Mouse (Mus musculus) liver, embryonic 13.5 days (tissue): ENCODE measurements around the gene Osbpl6. TPM values are rescaled to one million over a fixed set of nuclear protein-coding genes. Genes with fewer than 3 reads are reported as not detected.
A peak's percentile ranks its signal among the peaks of the same experiment; 100 is the strongest.
"Not testable (repeated sequence)": the region's sequence is repeated elsewhere in the genome, so short reads cannot be mapped to it uniquely, and the experiment has no call there.

Experiments
- ATAC-seq: fragments of 200-750 bp; cut with Nextera tagmentation; 2 replicates; pipeline ENCODE4 v1.8.0; 2017; ENCODE audit warnings: low read depth, mild to moderate bottlenecking, moderate number of reproducible peaks, moderate library complexity
- DNase-seq: peaks from one replicate; pipeline ENCODE4 v3.0.0; 2022
- H3K27ac ChIP-seq: fragments of 300-500 bp; sonication (generic); 2 replicates; pipeline ENCODE4 v1.5.1; 2015; ENCODE audit warnings: moderate library complexity, mild to moderate bottlenecking, inconsistent platforms
- H3K27me3 ChIP-seq: fragments of 300-500 bp; sonication (generic); 2 replicates; pipeline ENCODE4 v1.6.1; 2015; ENCODE audit warnings: mild to moderate bottlenecking, inconsistent platforms
- H3K36me3 ChIP-seq: fragments of 300-500 bp; sonication (generic); 2 replicates; pipeline ENCODE4 v1.6.1; 2015; ENCODE audit warnings: mild to moderate bottlenecking, inconsistent platforms
- H3K4me1 ChIP-seq: fragments of 300-500 bp; sonication (generic); replicated peaks from 2 replicates; pipeline ENCODE4 v1.6.1; 2015; ENCODE audit warnings: inconsistent platforms
- H3K4me2 ChIP-seq: fragments of 300-500 bp; sonication (generic); 2 replicates; pipeline ENCODE4 v1.6.1; 2015; ENCODE audit warnings: inconsistent platforms, mild to moderate bottlenecking, moderate library complexity
- H3K4me3 ChIP-seq: fragments of 300-500 bp; sonication (generic); replicated peaks from 2 replicates; pipeline ENCODE4 v1.5.1; 2015; ENCODE audit warnings: mild to moderate bottlenecking, inconsistent platforms
- H3K9ac ChIP-seq: fragments of 300-500 bp; sonication (generic); 2 replicates; pipeline ENCODE4 v1.6.1; 2015; ENCODE audit warnings: mild to moderate bottlenecking, inconsistent platforms
- H3K9me3 ChIP-seq: fragments of 300-500 bp; sonication (generic); replicated peaks from 2 replicates; pipeline ENCODE4 v1.6.1; 2016; ENCODE audit warnings: inconsistent platforms
- WGBS: fragments of 180-500 bp; shearing (Covaris S2); methylation state at CpG from one replicate; pipeline ENCODE4 v1.1.7; 2015; ENCODE audit not compliant: insufficient replicate concordance; 5-methylcytosine and 5-hydroxymethylcytosine counted together
- microRNA-seq: library from miRNA; unstranded; fragments of <30 nt; microRNA quantifications from one replicate; pipeline ENCODE4, GENCODE M21; 2016
- polyA plus RNA-seq: library from polyadenylated mRNA; unstranded; fragments of >200 nt; fragmentation: Nextera tagmentation; extraction: Ambion mirVana; gene quantifications from 2 replicates; pipeline ENCODE4 v1.2.1, GENCODE M21; 2015

The Osbpl6 gene
- polyA plus RNA-seq, 1 experiment from 2014 or later = 0.70 TPM

DNA sequence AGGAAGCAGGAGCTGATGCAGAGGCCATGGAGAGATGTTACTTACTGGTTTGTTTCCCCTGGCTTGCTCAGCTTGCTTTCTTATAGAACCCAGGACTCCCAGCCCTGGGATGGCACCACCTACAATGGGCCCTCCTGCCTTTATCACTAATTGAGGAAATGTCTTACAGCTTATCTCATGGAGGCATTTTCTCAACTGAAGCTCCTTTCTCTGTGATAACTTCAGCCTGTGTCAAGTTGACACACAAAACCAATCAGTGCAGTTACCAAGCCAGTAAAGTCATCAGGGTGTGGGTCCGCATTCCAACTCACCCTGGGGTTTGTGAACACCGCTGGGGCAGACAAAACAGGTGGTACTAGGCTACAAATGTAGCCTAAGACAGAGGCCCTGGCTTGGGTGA is 216.0 kb downstream of the Osbpl6 start:
- H3K4me1 ChIP-seq, H3K9me3 ChIP-seq, H3K4me2 ChIP-seq, H3K27me3 ChIP-seq, H3K4me3 ChIP-seq, ATAC-seq, DNase-seq, H3K27ac ChIP-seq, H3K9ac ChIP-seq: not testable (repeated sequence)
- H3K36me3 ChIP-seq = peaks cover 13% of the 10 kb centered on the region
- 36% methylated on average over 2 of the region's 2 CpGs for WGBS

DNA sequence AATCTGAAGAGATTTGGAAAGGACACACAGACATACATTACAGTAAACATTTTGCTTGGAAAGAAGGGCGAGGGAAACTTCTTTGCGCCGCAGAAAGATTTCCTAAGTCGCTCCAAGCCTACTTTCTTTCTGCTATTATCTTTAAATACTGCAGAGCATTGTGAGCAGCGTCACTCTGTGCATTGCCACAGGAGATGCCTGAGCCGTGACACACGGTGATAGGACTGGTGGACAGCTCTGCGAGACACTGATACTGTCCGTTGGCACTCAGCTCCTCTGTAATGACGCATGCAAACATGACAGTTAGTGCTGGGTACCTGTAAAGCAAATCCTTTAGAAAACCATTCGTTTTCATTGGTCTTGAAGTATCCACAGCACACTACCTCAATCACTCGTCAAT is 224.0 kb downstream of the Osbpl6 start:
- 68% methylated on average over 12 of the region's 12 CpGs for WGBS
- Histone ChIP-seq H3K36me3 (peaks cover 15% of the 10 kb centered on the region), H3K4me2 (no peak overlapping the region), H3K9ac (no peak overlapping the region), H3K27ac (no peak overlapping the region), H3K27me3 (no peaks in the 10 kb centered on the region), H3K4me1 (no peaks in the 10 kb centered on the region), H3K9me3 (no peaks in the 10 kb centered on the region), H3K4me3 (no peak overlapping the region)
- ATAC-seq = no peak
- DNase-seq = no peak

DNA sequence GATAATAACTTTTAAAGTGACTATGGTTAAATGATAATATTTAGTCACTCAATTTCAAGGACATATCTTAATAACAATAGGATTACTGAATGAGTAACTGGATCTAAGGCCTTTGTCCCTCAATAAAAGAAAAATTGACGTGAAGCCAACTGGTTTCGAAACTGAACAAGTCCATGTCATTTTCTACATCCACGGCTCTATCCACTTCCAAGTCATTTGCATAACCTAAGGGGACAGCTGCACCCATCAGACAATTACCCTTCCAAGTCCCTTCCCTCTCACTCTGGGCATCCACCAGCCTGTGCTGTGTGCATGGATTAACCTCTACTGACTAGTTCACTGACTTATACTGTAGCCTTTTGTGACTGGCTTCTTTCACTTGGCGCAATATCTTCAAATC is 225.3 kb downstream of the Osbpl6 start:
- H3K36me3 ChIP-seq = peaks cover 21% of the 10 kb centered on the region
- no peak overlapping the region for H3K27ac ChIP-seq
- H3K27me3 ChIP-seq = no peaks in the 10 kb centered on the region
- no peak for DNase-seq
- no peak overlapping the region for H3K4me2 ChIP-seq
- ATAC-seq = no peak
- H3K9me3 ChIP-seq = no peaks in the 10 kb centered on the region
- H3K4me1 ChIP-seq = no peaks in the 10 kb centered on the region
- WGBS = 86% methylated on average over 4 of the region's 4 CpGs
- no peak overlapping the region for H3K9ac ChIP-seq
- H3K4me3 ChIP-seq = no peak overlapping the region

DNA sequence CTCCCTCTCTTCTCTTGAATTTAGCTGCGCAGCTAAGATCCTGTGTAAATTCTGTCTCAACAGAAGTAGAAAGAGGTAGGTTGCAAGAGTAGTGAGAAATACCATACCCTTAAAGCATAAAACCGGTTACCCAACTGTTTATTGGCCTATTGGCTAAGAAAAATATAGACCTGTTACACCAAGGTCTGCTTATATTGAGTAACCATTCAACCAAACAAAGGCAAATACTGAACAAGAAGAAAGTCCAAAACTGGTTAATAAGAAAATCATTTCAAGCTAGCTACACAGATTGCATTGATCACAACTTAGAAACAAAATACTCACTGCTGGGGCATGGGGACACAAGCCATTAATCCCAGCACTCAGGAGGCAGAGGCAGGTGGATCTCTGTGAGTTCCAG is 233.3 kb downstream of the Osbpl6 start:
- Histone ChIP-seq H3K27me3 (no peaks in the 10 kb centered on the region), H3K36me3 (peaks cover 21% of the 10 kb centered on the region), H3K4me1 (peaks cover 10% of the 10 kb centered on the region), H3K9ac (no peak overlapping the region), H3K4me2 (no peak overlapping the region), H3K4me3 (no peak overlapping the region), H3K27ac (no peak overlapping the region), H3K9me3 (no peaks in the 10 kb centered on the region)
- no peak for ATAC-seq
- 85% methylated on average over 2 of the region's 2 CpGs for WGBS
- DNase-seq = no peak

DNA sequence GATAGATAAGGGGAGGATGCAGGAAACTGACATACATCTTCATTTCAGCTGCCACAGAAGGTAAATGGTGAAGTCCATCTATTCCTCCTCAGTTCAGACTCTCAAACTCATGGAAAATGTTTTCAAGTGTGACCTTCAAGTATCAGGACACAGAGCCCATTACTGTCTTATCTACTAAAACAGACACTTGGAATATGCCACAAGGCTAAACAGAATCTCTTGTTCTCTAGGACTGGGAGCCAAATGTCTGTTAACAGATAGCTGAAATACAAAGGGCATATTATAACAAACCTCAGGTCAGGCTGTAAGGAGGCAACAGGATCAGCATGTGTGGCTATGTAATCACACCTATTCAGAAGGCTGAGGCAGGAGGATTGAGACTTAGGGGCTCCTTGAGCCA is 237.5 kb downstream of the Osbpl6 start:
- Histone ChIP-seq H3K9me3 (no peaks in the 10 kb centered on the region), H3K4me2 (no peak overlapping the region), H3K9ac (no peak overlapping the region), H3K36me3 (peaks cover 10% of the 10 kb centered on the region; the same call in 1 of the 2 replicates), H3K27ac (no peak overlapping the region), H3K27me3 (no peaks in the 10 kb centered on the region), H3K4me1 (peaks cover 36% of the 10 kb centered on the region), H3K4me3 (no peak overlapping the region)
- ATAC-seq (no peak), DNase-seq (no peak)

DNA sequence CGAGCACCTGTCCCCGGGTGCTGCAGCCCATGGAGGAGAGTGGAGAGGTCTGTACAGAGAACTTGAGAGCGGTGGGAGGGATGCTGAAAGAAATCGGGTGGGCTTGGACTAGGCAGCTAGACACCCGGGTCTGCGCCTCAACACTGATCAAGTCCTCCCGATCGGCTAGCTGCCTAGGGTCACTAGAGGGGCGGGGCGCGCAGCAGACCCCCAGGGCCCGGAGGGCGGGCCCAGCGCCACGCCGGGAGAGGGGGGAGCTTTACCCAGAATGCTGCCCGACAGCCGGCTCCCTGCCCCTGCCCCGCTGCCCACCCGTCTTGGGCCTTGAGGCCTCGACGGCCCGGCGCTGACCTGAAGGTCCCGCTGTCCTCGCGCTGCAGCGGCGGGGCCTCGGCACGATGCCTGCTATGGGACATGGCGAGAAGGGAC is 241.1 kb downstream of the Osbpl6 start:
- peak overlapping the region; percentile 75 for H3K4me3 ChIP-seq
- WGBS = under 1% methylated on average over 32 of the region's 32 CpGs
- peak overlapping the region; percentile 99 for H3K4me2 ChIP-seq
- peaks cover 37% of the 10 kb centered on the region for H3K4me1 ChIP-seq
- no peaks in the 10 kb centered on the region for H3K36me3 ChIP-seq
- H3K27me3 ChIP-seq = no peaks in the 10 kb centered on the region
- H3K27ac ChIP-seq = peak overlapping the region; percentile 54; the same call in 1 of the 2 replicates
- H3K9ac ChIP-seq = peak overlapping the region; percentile 78
- no peaks in the 10 kb centered on the region for H3K9me3 ChIP-seq
- DNase-seq (no peak), ATAC-seq (peak; percentile 0; the same call in 1 of the 2 replicates)

DNA sequence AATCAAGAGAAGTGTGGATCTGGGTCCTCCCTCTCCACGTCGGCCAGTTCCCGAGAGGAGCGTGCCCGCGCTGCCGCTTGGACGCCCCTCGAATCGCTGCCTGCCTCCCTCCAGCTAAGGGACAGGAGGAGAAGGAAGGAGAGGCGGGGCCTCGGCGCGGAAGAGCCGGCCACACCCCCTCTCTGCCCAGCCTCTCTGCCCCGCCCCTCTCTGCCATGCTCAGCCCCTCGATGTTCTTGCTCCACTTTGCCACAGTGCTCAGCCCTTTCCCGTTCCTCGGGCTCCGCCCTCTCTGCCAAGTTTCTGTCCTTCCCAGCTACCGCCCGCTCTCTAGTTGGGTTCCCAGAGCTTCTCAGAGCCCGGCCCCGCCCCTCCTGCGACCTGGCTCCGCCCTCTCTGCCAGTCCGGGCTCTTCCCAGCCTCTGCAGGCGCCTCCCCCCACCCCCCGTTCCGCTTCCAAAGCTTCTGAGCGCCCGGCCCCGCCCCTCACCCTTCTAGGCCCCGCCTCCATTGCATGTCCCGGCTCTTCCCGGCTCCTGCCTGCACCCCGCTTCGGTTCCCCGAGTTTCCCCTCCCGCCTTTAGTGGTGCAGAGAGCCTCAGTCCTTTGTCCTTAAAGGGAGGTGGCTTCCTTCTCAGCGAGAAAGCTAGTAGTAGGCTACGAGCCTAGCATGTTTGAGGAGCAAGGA is 241.7 kb downstream of the Osbpl6 start, which contains the start of the genes Prkra and Pjvk:
Gene Prkra (minus strand): TSS at position 133 of the 688 bp plus-strand sequence.
Gene Pjvk (plus strand): TSS at position 594 of the 688 bp plus-strand sequence.
- Histone ChIP-seq H3K9ac (peak within 1 kb of the TSS; percentile 78), H3K27ac (peak within 1 kb of the TSS; percentile 54; the same call in 1 of the 2 replicates), H3K36me3 (no peaks in the 10 kb centered on the region), H3K4me1 (peaks cover 37% of the 10 kb centered on the region), H3K27me3 (no peaks in the 10 kb centered on the region), H3K4me2 (peak within 1 kb of the TSS; percentile 99), H3K4me3 (peak within 1 kb of the TSS; percentile 75), H3K9me3 (no peaks in the 10 kb centered on the region)
- 2% methylated on average over 40 of the region's 42 CpGs for WGBS
- ATAC-seq = peak; percentile 95
- DNase-seq = peak; percentile 94

DNA sequence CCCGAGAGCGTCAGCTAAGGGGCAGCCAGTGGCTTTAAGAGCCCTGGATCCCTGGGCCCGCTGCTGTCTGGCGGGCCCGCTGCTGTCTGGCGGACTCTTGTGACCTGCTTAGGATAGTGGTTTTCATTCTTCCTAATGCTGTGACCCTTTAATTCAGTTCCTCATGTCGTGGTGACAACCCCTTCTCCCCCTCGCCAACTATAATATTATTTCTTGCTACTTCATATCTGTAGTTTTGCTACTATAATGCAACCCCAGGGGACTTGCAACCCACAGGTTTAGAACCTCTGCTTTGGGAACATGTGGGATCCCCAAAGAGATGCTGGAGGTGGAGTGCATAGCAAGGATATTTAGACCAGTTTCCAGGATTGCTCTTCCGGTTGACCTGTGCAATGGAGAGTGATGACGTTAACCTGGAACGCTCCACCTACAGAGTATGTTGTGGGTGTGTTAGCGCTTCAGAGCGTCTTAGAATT is 242.4 kb downstream of the Osbpl6 start:
- Histone ChIP-seq H3K4me3 (peak overlapping the region; percentile 75), H3K27ac (peak overlapping the region; percentile 35; the same call in 1 of the 2 replicates), H3K36me3 (no peaks in the 10 kb centered on the region), H3K4me2 (peak overlapping the region; percentile 99), H3K9me3 (no peaks in the 10 kb centered on the region), H3K4me1 (peaks cover 35% of the 10 kb centered on the region), H3K9ac (peak overlapping the region; percentile 63), H3K27me3 (no peaks in the 10 kb centered on the region)
- ATAC-seq (0 out of 2 replicates have a peak, but pooled peaks have one; percentile 8), DNase-seq (no peak)
- WGBS = 31% methylated on average over 13 of the region's 13 CpGs

Small RNA genes lying within 50 kb of the gene (microRNA-seq; reads per million reads assigned to microRNA genes)
- not detected for gene Gm23164

Other genes with a start within 250 kb of the Osbpl6 start
- 0.02 TPM in 1 of 2 replicates, not detected in the other for gene Pde11a, start 67.7 kb upstream of the Osbpl6 start, polyA plus RNA-seq
- not detected in 2 replicates for gene Cyct, start 46.1 kb upstream of the Osbpl6 start, polyA plus RNA-seq
- gene Rbm45, start 36.5 kb upstream of the Osbpl6 start, polyA plus RNA-seq = 8.8 and 9.7 TPM in 2 replicates
- gene Prkra, start 241.5 kb downstream of the Osbpl6 start, polyA plus RNA-seq = 9.6 and 11.5 TPM in 2 replicates
- not detected in 2 replicates for gene Pjvk, start 242.0 kb downstream of the Osbpl6 start, polyA plus RNA-seq